Mouse (Mus musculus): ENCODE results near the gene Lrfn1.

DNA sequence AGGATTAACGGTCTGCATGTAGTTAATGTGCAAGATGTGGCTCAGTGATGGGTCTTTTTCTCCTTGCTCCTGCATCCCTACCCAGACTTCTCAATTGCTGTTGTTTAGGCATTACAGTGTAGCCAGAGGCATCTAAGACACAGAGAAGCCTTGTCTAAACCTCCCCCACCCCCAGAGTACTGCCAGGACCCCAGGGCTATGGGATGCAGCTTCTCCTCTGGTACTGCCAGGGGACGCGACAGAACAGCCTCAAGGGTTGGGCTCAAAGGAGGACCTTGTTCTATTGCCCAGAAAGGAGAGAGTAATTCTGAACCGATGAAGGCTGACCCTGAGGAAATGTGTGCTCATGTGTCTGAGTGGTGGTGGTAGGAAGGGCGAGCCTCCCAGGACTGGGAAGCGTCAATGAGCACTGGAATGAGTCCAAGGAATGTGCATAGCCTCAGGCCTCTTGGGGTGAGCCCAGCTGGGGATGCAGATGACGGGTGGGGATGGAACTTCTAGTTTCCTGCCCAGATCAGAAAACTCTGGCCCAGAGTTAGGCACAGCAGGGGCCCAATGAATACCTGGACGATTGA lies 33.6 kb upstream of the Lrfn1 start:
- TF ChIP-seq CTCF (IDR thresholded peaks at IDR 0.05; ENCODE audit: low read depth) (no peak), EP300 (IDR thresholded peaks at IDR 0.05; ENCODE audit: low read depth) (no peak)

All from liver, postnatal 0 days (tissue).